Comparison of ENCODE assay signal across 8 mouse cellular contexts in the genomic region with DNA sequence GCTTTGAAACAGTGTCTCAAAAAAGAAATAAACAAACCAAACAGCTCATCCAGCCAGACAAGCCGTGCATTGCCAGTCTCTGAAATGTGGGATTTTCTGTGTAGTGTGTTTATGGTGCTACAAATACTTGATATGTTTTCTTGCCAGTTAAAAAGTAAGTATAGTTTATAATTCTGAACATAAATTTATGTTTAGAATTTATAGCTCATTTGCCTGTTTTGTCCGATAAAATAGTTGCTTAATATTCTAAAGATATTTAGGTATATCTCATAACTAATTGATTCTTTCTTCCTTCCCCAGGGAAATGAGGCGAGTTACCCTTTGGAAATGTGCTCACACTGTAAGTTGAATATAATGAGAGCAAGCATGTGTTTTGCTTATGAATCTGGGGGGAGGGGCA. TPM values are rescaled to one million over a fixed set of nuclear protein-coding genes. Genes with fewer than 3 reads are reported as not detected.
DNase-seq lines count a peak whose midpoint lies in the region; ATAC-seq lines count a peak whose summit lies in the region.

A gene (plus strand): TSS at position 301 of the 400 bp plus-strand sequence.

- no peak within 1 kb of the TSS for H3K9ac ChIP-seq in heart, embryonic 12.5 days
- H3K9ac ChIP-seq in midbrain, embryonic 12.5 days (replicated peaks) = no peak within 1 kb of the TSS

- WGBS in heart, embryonic 12.5 days = 89% methylated on average over 3 of the region's 3 CpGs
- 87% methylated on average over 3 of the region's 3 CpGs for WGBS in midbrain, embryonic 12.5 days

- no peak for ATAC-seq in heart, embryonic 12.5 days (ENCODE audit: insufficient number of reproducible peaks, low FRiP score)
- no peak for ATAC-seq in midbrain, embryonic 12.5 days (ENCODE audit: low FRiP score, low read depth)

- no peaks in the 10 kb centered on the region for H3K4me1 ChIP-seq in heart, embryonic 12.5 days (replicated peaks)
- no peaks in the 10 kb centered on the region for H3K4me1 ChIP-seq in midbrain, embryonic 12.5 days

- peaks cover 8% of the 10 kb centered on the region for H3K36me3 ChIP-seq in heart, embryonic 12.5 days
- H3K36me3 ChIP-seq in midbrain, embryonic 12.5 days = peaks cover 8% of the 10 kb centered on the region; the same call in 1 of the 2 replicates

- no peak for DNase-seq in heart, postnatal 10 days
- no peak for DNase-seq in adrenal gland, postnatal 36 days
- no peak for DNase-seq in heart, postnatal 25 days (ENCODE audit: low spot score)
- no peak for DNase-seq in ovary, adult 18-20 months (ENCODE audit: low spot score)
- DNase-seq in spleen, postnatal 10 days (ENCODE audit: low spot score in 2 of 2) = no peak
- no peak for DNase-seq in kidney, adult 8-10 months

- no peak within 1 kb of the TSS for H3K27ac ChIP-seq in heart, embryonic 12.5 days (ENCODE audit: poor library complexity, severe bottlenecking)
- no peak within 1 kb of the TSS for H3K27ac ChIP-seq in midbrain, embryonic 12.5 days (replicated peaks)

- no peak within 1 kb of the TSS for H3K4me2 ChIP-seq in heart, embryonic 12.5 days
- H3K4me2 ChIP-seq in midbrain, embryonic 12.5 days (replicated peaks) = no peak within 1 kb of the TSS

- no peaks in the 10 kb centered on the region for H3K27me3 ChIP-seq in heart, embryonic 12.5 days (replicated peaks)
- no peaks in the 10 kb centered on the region for H3K27me3 ChIP-seq in midbrain, embryonic 12.5 days

- intact Hi-C loops in heart, postnatal 10 days (cut with DNase I) = no loop called here
- intact Hi-C loops in heart, postnatal 25 days (cut with DNase I) = no loop called here

- H3K9me3 ChIP-seq in heart, embryonic 12.5 days (replicated peaks) = no peaks in the 10 kb centered on the region
- H3K9me3 ChIP-seq in midbrain, embryonic 12.5 days = no peaks in the 10 kb centered on the region

- no peak within 1 kb of the TSS for H3K4me3 ChIP-seq in heart, embryonic 12.5 days
- H3K4me3 ChIP-seq in midbrain, embryonic 12.5 days = no peak within 1 kb of the TSS

RNA-seq across cellular contexts. Expression of the gene that starts here (rescaled TPM):
- 21.9 and 22.4 TPM in 2 replicates for polyA plus RNA-seq in heart, embryonic 12.5 days (2016; fragmentation: Nextera tagmentation; extraction: Ambion mirVana)
- total RNA-seq in heart, postnatal 10 days (2021) = 10 to 100 TPM in 1 of 2 experiments, 1 to 10 TPM in 1; 7.8 to 11.5 TPM
- total RNA-seq in adrenal gland, postnatal 36 days (2021) = 10 to 100 TPM; 16.8 to 17.8 TPM
- 10 to 100 TPM; 10.3 to 12.2 TPM for total RNA-seq in heart, postnatal 25 days (2021)
- 25.2 and 25.6 TPM in 2 replicates for polyA plus RNA-seq in midbrain, embryonic 12.5 days (2016; fragmentation: Nextera tagmentation; extraction: Ambion mirVana)
